Comparison of ENCODE assay signal across 23 mouse cellular contexts in genomic region chr13:93384481-93384880, GRCm38 (mm10).
"Had no signal": no experiment of that assay in that cellular context is flagged by ENCODE, and none has a peak within 500 bp of the region (broad histone marks: within the 10 kb centered on the region; RNA-seq: fewer than 3 reads in every experiment).

No protein-coding gene starts in this region.

- DNase-seq: gastrocnemius, adult 2 months; gastrocnemius, postnatal 10 days; gastrocnemius, postnatal 25 days; heart, adult 18-20 months; heart, postnatal 10 days; heart, postnatal 36 days; kidney, adult 11 months; kidney, adult 2 months; kidney, adult 9 months; kidney, postnatal 25 days; kidney, postnatal 4 days had no signal

- H3K36me3 ChIP-seq: hindbrain, embryonic 13.5 days; hindbrain, embryonic 15.5 days; kidney, embryonic 15.5 days; limb, embryonic 10.5 days had no signal

- H3K9ac ChIP-seq: heart, embryonic 12.5 days; hindbrain, embryonic 13.5 days; hindbrain, embryonic 15.5 days; kidney, embryonic 15.5 days; limb, embryonic 12.5 days had no signal

- H3K27me3 ChIP-seq: heart, embryonic 12.5 days; hindbrain, embryonic 13.5 days; hindbrain, embryonic 15.5 days; kidney, embryonic 15.5 days; limb, embryonic 12.5 days had no signal

- H3K9me3 ChIP-seq: heart, embryonic 10.5 days; heart, embryonic 12.5 days; hindbrain, embryonic 13.5 days; hindbrain, embryonic 15.5 days; kidney, embryonic 15.5 days; limb, embryonic 10.5 days; limb, embryonic 12.5 days had no signal

- H3K4me1 ChIP-seq: hindbrain, embryonic 13.5 days; hindbrain, embryonic 15.5 days; limb, embryonic 12.5 days had no signal

- H3K4me2 ChIP-seq: heart, embryonic 12.5 days; hindbrain, embryonic 13.5 days; hindbrain, embryonic 15.5 days; kidney, embryonic 15.5 days; limb, embryonic 12.5 days had no signal

- H3K4me3 ChIP-seq: gastrocnemius, adult 2 months; heart, embryonic 10.5 days; heart, embryonic 12.5 days; hindbrain, embryonic 13.5 days; hindbrain, embryonic 15.5 days; kidney, embryonic 15.5 days; layer of hippocampus, adult 2 months; left cerebral cortex, adult 2 months; limb, embryonic 10.5 days; limb, embryonic 12.5 days had no signal

- H3K27ac ChIP-seq: gastrocnemius, adult 2 months; hindbrain, embryonic 13.5 days; hindbrain, embryonic 15.5 days; hindbrain, postnatal 0 days; kidney, embryonic 15.5 days; kidney, postnatal 0 days; layer of hippocampus, adult 2 months; left cerebral cortex, adult 2 months; limb, embryonic 10.5 days; limb, embryonic 12.5 days had no signal

- ATAC-seq: hindbrain, postnatal 0 days; intestine, embryonic 16.5 days had no signal
